18 mouse cellular contexts compared by ENCODE assay signal in genomic region chr12:59330753-59331152, GRCm38 (mm10).
DNase-seq lines count a peak whose midpoint lies in the region; ATAC-seq and TF ChIP-seq lines count a peak whose summit lies in the region.
"Had no signal": no experiment of that assay in that cellular context is flagged by ENCODE, and none has a peak within 500 bp of the region (broad histone marks: within the 10 kb centered on the region; RNA-seq: fewer than 3 reads in every experiment).

No protein-coding gene starts in this region.

- no peak overlapping the region for H3K9ac ChIP-seq in forebrain, embryonic 15.5 days (replicated peaks)
- H3K9ac ChIP-seq in forebrain, embryonic 12.5 days, result no peak overlapping the region
- no peak overlapping the region for H3K9ac ChIP-seq in midbrain, postnatal 0 days (replicated peaks; ENCODE audit: low read length, poor library complexity, severe bottlenecking)
- H3K9ac ChIP-seq: lung, embryonic 14.5 days; neural tube, embryonic 13.5 days had no signal

- WGBS in forebrain, embryonic 15.5 days, result 23% methylated on average over 2 of the region's 2 CpGs
- WGBS in forebrain, embryonic 12.5 days, result 57% methylated on average over 2 of the region's 2 CpGs
- 29% methylated on average over 2 of the region's 2 CpGs for WGBS in midbrain, postnatal 0 days

- H3K27ac ChIP-seq in forebrain, embryonic 15.5 days (replicated peaks), result no peak overlapping the region
- H3K27ac ChIP-seq in forebrain, embryonic 12.5 days, result no peak overlapping the region
- H3K27ac ChIP-seq in left cerebral cortex, adult 2 months, result no peak overlapping the region
- no peak overlapping the region for H3K27ac ChIP-seq in midbrain, postnatal 0 days (ENCODE audit: low read depth, low read length)
- H3K27ac ChIP-seq: hindbrain, embryonic 10.5 days; limb, embryonic 10.5 days; neural tube, embryonic 13.5 days had no signal

- TF ChIP-seq CTCF in left cerebral cortex, adult 2 months (IDR thresholded peaks at IDR 0.05), result no peak
- no peak for TF ChIP-seq CTCF in brain, embryonic 14.5 days (IDR thresholded peaks at IDR 0.05; ENCODE audit: borderline replicate concordance, extremely low read depth, insufficient read depth, insufficient read length)
- TF ChIP-seq CTCF in midbrain, postnatal 0 days (IDR thresholded peaks at IDR 0.05), result no peak

- H3K4me2 ChIP-seq in forebrain, embryonic 15.5 days (replicated peaks), result no peak overlapping the region
- H3K4me2 ChIP-seq in forebrain, embryonic 12.5 days, result no peak overlapping the region
- H3K4me2 ChIP-seq in midbrain, postnatal 0 days (ENCODE audit: low read depth, low read length, poor library complexity, severe bottlenecking), result no peak overlapping the region
- H3K4me2 ChIP-seq: liver, embryonic 11.5 days; lung, embryonic 14.5 days; neural tube, embryonic 13.5 days had no signal

- no peak for TF ChIP-seq POLR2A in brain, embryonic 14.5 days (IDR thresholded peaks at IDR 0.05; ENCODE audit: borderline replicate concordance, extremely low read depth, insufficient read depth, insufficient read length, poor library complexity, severe bottlenecking)

- H3K36me3 ChIP-seq in forebrain, embryonic 15.5 days, result no peaks in the 10 kb centered on the region
- H3K36me3 ChIP-seq in forebrain, embryonic 12.5 days (replicated peaks), result no peaks in the 10 kb centered on the region
- H3K36me3 ChIP-seq in midbrain, postnatal 0 days (ENCODE audit: insufficient read depth, low read length), result no peaks in the 10 kb centered on the region
- H3K36me3 ChIP-seq: hindbrain, embryonic 10.5 days; limb, embryonic 10.5 days; neural tube, embryonic 13.5 days had no signal

- intact Hi-C loops in left cerebral cortex, postnatal 14 days (cut with DNase I), result no loop called here
- intact Hi-C loops in left cerebral cortex, adult 2 months (cut with DNase I), result no loop called here

- DNase-seq in left cerebral cortex, postnatal 14 days (ENCODE audit: low spot score in 2 of 2), result peak; percentile 9 to 16
- no peak for DNase-seq in left cerebral cortex, adult 2 months (ENCODE audit: extremely low spot score in 1 of 2, low spot score in 2 of 2)
- peak; percentile 76 for DNase-seq in brain, embryonic 14.5 days (ENCODE audit: low read depth)
- peak; percentile 62 for DNase-seq in midbrain, postnatal 0 days (ENCODE audit: low spot score)
- DNase-seq in lung, adult 18-20 months, result no peak
- DNase-seq: adrenal gland, postnatal 10 days; cerebellum, adult 2 months; gastrocnemius, postnatal 25 days; kidney, adult 11 months; lung, embryonic 14.5 days; lung, postnatal 4 days; thymus, adult 18-20 months had no signal

- no peaks in the 10 kb centered on the region for H3K27me3 ChIP-seq in forebrain, embryonic 15.5 days
- no peaks in the 10 kb centered on the region for H3K27me3 ChIP-seq in forebrain, embryonic 12.5 days
- H3K27me3 ChIP-seq in midbrain, postnatal 0 days (ENCODE audit: insufficient read depth, low read length), result no peaks in the 10 kb centered on the region
- H3K27me3 ChIP-seq: neural tube, embryonic 13.5 days had no signal

- no peak overlapping the region for H3K4me3 ChIP-seq in forebrain, embryonic 15.5 days
- no peak overlapping the region for H3K4me3 ChIP-seq in forebrain, embryonic 12.5 days (replicated peaks)
- no peak overlapping the region for H3K4me3 ChIP-seq in left cerebral cortex, adult 2 months
- no peak overlapping the region for H3K4me3 ChIP-seq in midbrain, postnatal 0 days (ENCODE audit: low read depth, low read length)
- H3K4me3 ChIP-seq: hindbrain, embryonic 10.5 days; limb, embryonic 10.5 days; neural tube, embryonic 13.5 days had no signal

- no peaks in the 10 kb centered on the region for H3K9me3 ChIP-seq in forebrain, embryonic 15.5 days
- H3K9me3 ChIP-seq in forebrain, embryonic 12.5 days, result no peaks in the 10 kb centered on the region
- H3K9me3 ChIP-seq in midbrain, postnatal 0 days (ENCODE audit: low read length), result no peaks in the 10 kb centered on the region
- H3K9me3 ChIP-seq: hindbrain, embryonic 10.5 days; limb, embryonic 10.5 days; neural tube, embryonic 13.5 days had no signal

- H3K4me1 ChIP-seq in forebrain, embryonic 15.5 days, result no peaks in the 10 kb centered on the region
- 0 out of 2 replicates have a peak, but pooled peaks cover 2% of the 10 kb centered on the region for H3K4me1 ChIP-seq in forebrain, embryonic 12.5 days
- H3K4me1 ChIP-seq in midbrain, postnatal 0 days (ENCODE audit: insufficient read depth, low read length), result no peaks in the 10 kb centered on the region
- H3K4me1 ChIP-seq: hindbrain, embryonic 10.5 days; limb, embryonic 10.5 days; neural tube, embryonic 13.5 days had no signal

- peak; percentile 78 for ATAC-seq in forebrain, embryonic 15.5 days (replicated peaks)
- no peak for ATAC-seq in forebrain, embryonic 12.5 days (ENCODE audit: low FRiP score)
- no peak for ATAC-seq in midbrain, postnatal 0 days (ENCODE audit: low FRiP score)

Comparison
In these comparisons a context has a peak if more than half of its experiments do, and no peak if none do; other contexts are left out.
1. DNase-seq: peak in left cerebral cortex, postnatal 14 days (2 of 2), brain, embryonic 14.5 days (single experiment) and midbrain, postnatal 0 days (single experiment); none in left cerebral cortex, adult 2 months (0 of 2) and lung, adult 18-20 months (0 of 2).